Mouse (Mus musculus) CH12.LX (cell line): ENCODE measurements around the gene Col23a1. TPM values are rescaled to one million over a fixed set of nuclear protein-coding genes. Genes with fewer than 3 reads are reported as not detected.
A peak's percentile ranks its signal among the peaks of the same experiment; 100 is the strongest.

Source experiments
- DNase-seq: peaks from one replicate; pipeline ENCODE4 v3.0.0-alpha.2; 2013; ENCODE audit errors: extremely low read depth
- H3K27ac ChIP-seq: 2 replicates; pipeline ENCODE4 v1.5.1; 2012; ENCODE audit warnings: low read depth, mild to moderate bottlenecking, control low read depth, moderate library complexity; ENCODE audit not compliant: insufficient read depth
- H3K27me3 ChIP-seq: replicated peaks from 2 replicates; pipeline ENCODE3; 2012; ENCODE audit warnings: inconsistent platforms
- H3K36me3 ChIP-seq, 2 experiments: replicated peaks in 1 of 2; 2 replicates each; pipeline versions ENCODE3 to v1.6.1; 2012; ENCODE audit warnings: inconsistent platforms in 1 of 2, low read length in 1 of 2, mild to moderate bottlenecking in 1 of 2, mixed read lengths in 1 of 2, moderate library complexity in 1 of 2; ENCODE audit not compliant: control insufficient read depth in 1 of 2, insufficient read depth in 1 of 2
- H3K4me1 ChIP-seq, 2 experiments: 2 replicates each; pipeline ENCODE4 v1.6.1; 2012; ENCODE audit warnings: inconsistent platforms in 1 of 2, moderate library complexity in 1 of 2; ENCODE audit not compliant: insufficient read depth in 2 of 2, control insufficient read depth in 1 of 2
- H3K4me2 ChIP-seq: 2 replicates; pipeline ENCODE4 v1.6.1; 2012; ENCODE audit warnings: low read depth, mild to moderate bottlenecking, control low read depth; ENCODE audit not compliant: poor library complexity, insufficient read depth, severe bottlenecking
- H3K4me3 ChIP-seq, 3 experiments: fragments of 150-350 bp in 1 of 3; sonication (generic) in 1 of 3; replicated peaks in 1 of 3; 2 replicates each; pipeline versions ENCODE3 to v1.5.1; 2011 to 2012; ENCODE audit warnings: low read depth in 2 of 3, low read length in 2 of 3, mild to moderate bottlenecking in 2 of 3, moderate library complexity in 2 of 3, control low read depth in 1 of 3, improper control_type of control experiment in 1 of 3, inconsistent platforms in 1 of 3, mixed read lengths in 1 of 3; ENCODE audit not compliant: poor library complexity in 1 of 3
- H3K79me2 ChIP-seq: replicated peaks from 2 replicates; pipeline ENCODE4 v1.6.1; 2012; ENCODE audit warnings: mild to moderate bottlenecking, moderate library complexity; ENCODE audit not compliant: control insufficient read depth, poor library complexity, insufficient read depth, severe bottlenecking; ENCODE audit errors: extremely low read depth
- H3K9ac ChIP-seq: 2 replicates; pipeline ENCODE4 v1.6.1; 2012; ENCODE audit warnings: low read depth, mild to moderate bottlenecking, control low read depth, moderate library complexity; ENCODE audit not compliant: insufficient read depth
- H3K9me3 ChIP-seq: replicated peaks from 2 replicates; pipeline ENCODE3; 2012; ENCODE audit warnings: low read length, inconsistent platforms, mixed read lengths
- BHLHE40 ChIP-seq: IDR thresholded peaks from 2 replicates; pipeline ENCODE4 v1.6.1; 2011; ENCODE audit warnings: mild to moderate bottlenecking, low read depth, low read length, improper control_type of control experiment
- ELF1 ChIP-seq: IDR thresholded peaks from 2 replicates; pipeline ENCODE4 v1.6.1; 2014; ENCODE audit warnings: low read depth, mild to moderate bottlenecking, inconsistent platforms, low read length, improper control_type of control experiment
- GABPA ChIP-seq: IDR thresholded peaks from 2 replicates; pipeline ENCODE4 v1.6.1; 2012; ENCODE audit warnings: low read depth, low read length, improper control_type of control experiment, inconsistent platforms; ENCODE audit not compliant: insufficient replicate concordance
- HCFC1 ChIP-seq: IDR thresholded peaks from 2 replicates; pipeline ENCODE4 v1.6.1; 2012; ENCODE audit warnings: low read depth, mild to moderate bottlenecking, inconsistent platforms, low read length, improper control_type of control experiment
- IRF4 ChIP-seq: IDR thresholded peaks from 2 replicates; pipeline ENCODE4 v1.6.1; 2014; ENCODE audit warnings: low read depth, mild to moderate bottlenecking, inconsistent platforms, low read length, improper control_type of control experiment
- JUN ChIP-seq: IDR thresholded peaks from 2 replicates; pipeline ENCODE4 v1.6.1; 2011; ENCODE audit warnings: low read depth, mild to moderate bottlenecking, low read length, improper control_type of control experiment, moderate library complexity; ENCODE audit not compliant: insufficient read depth
- KAT2A ChIP-seq: IDR thresholded peaks from 2 replicates; pipeline ENCODE4 v1.6.1; 2012; ENCODE audit warnings: low read length, improper control_type of control experiment, inconsistent platforms; ENCODE audit not compliant: insufficient replicate concordance
- MAFK ChIP-seq: IDR thresholded peaks from 2 replicates; pipeline ENCODE4 v1.6.1; 2011; ENCODE audit warnings: low read length, improper control_type of control experiment; ENCODE audit not compliant: insufficient replicate concordance
- MAX ChIP-seq: IDR thresholded peaks from 2 replicates; pipeline ENCODE4 v1.6.1; 2011; ENCODE audit warnings: low read length, improper control_type of control experiment
- MEF2A ChIP-seq: IDR thresholded peaks from 2 replicates; pipeline ENCODE4 v1.6.1; 2014; ENCODE audit warnings: low read depth, mild to moderate bottlenecking, inconsistent platforms, low read length, improper control_type of control experiment, borderline replicate concordance
- MYC ChIP-seq: IDR thresholded peaks from 2 replicates; pipeline ENCODE4 v1.6.1; 2011; ENCODE audit warnings: low read depth, mild to moderate bottlenecking, improper control_type of control experiment, low read length
- PAX5 ChIP-seq: IDR thresholded peaks from 2 replicates; pipeline ENCODE4 v1.6.1; 2012; ENCODE audit warnings: low read length, inconsistent platforms, mixed read lengths
- RAD21 ChIP-seq: IDR thresholded peaks from 2 replicates; pipeline ENCODE4 v1.6.1; 2011; ENCODE audit warnings: low read depth, mild to moderate bottlenecking, low read length, improper control_type of control experiment, moderate library complexity
- SMC3 ChIP-seq: IDR thresholded peaks from 2 replicates; pipeline ENCODE4 v1.6.1; 2011; ENCODE audit warnings: low read depth, low read length, improper control_type of control experiment
- UBTF ChIP-seq: IDR thresholded peaks from 2 replicates; pipeline ENCODE4 v1.6.1; 2012; ENCODE audit warnings: low read depth, mild to moderate bottlenecking, inconsistent platforms, low read length, improper control_type of control experiment, moderate library complexity
- USF2 ChIP-seq: conservative IDR thresholded peaks from 2 replicates; pipeline ENCODE4 v1.6.1; 2011; ENCODE audit warnings: low read depth, low read length, improper control_type of control experiment
- ZC3H11A ChIP-seq: IDR thresholded peaks from 2 replicates; pipeline ENCODE4 v1.6.1; 2012; ENCODE audit warnings: low read depth, mild to moderate bottlenecking, inconsistent platforms, low read length, improper control_type of control experiment
- ZNF384 ChIP-seq: IDR thresholded peaks from 2 replicates; pipeline ENCODE4 v1.6.1; 2012; ENCODE audit warnings: low read depth, low read length, improper control_type of control experiment, inconsistent platforms
- dilution Hi-C: fragments of 300-500 bp; cut with MboI; formaldehyde crosslinking; loops from 2 replicates; pipeline ENCODE4 v1.14.3; 2020; ENCODE audit warnings: low sequenced_read_pairs; ENCODE audit not compliant: extremely low pct_unique_long_range_greater_than_20kb, extremely low pct_ligation_motif_present
- in situ Hi-C: fragments of 300-500 bp; cut with MboI; formaldehyde crosslinking; loops from 3 replicates; pipeline ENCODE4 v1.14.3; 2019; ENCODE audit warnings: low sequenced_read_pairs, low pct_ligation_motif_present, low pct_unique_long_range_greater_than_20kb, mixed read lengths
- polyA plus RNA-seq: library from polyadenylated mRNA; unstranded; fragments of >175 nt; gene quantifications from 2 replicates; pipeline ENCODE4 v1.2.1, GENCODE M21; 2012; ENCODE audit warnings: low read depth; ENCODE audit not compliant: insufficient read length
- total RNA-seq, 2 experiments: library from RNA; depleted of rRNA; stranded (reverse); fragments of 300-350 nt in 1 of 2; fragments of >200 nt in 1 of 2; gene quantifications; 2 replicates each; pipeline ENCODE4 v1.2.3; 2012 to 2014

The Col23a1 gene
- total and polyA plus RNA-seq, 3 experiments = 0.04 to 0.20 (median 0.08) TPM

DNA sequence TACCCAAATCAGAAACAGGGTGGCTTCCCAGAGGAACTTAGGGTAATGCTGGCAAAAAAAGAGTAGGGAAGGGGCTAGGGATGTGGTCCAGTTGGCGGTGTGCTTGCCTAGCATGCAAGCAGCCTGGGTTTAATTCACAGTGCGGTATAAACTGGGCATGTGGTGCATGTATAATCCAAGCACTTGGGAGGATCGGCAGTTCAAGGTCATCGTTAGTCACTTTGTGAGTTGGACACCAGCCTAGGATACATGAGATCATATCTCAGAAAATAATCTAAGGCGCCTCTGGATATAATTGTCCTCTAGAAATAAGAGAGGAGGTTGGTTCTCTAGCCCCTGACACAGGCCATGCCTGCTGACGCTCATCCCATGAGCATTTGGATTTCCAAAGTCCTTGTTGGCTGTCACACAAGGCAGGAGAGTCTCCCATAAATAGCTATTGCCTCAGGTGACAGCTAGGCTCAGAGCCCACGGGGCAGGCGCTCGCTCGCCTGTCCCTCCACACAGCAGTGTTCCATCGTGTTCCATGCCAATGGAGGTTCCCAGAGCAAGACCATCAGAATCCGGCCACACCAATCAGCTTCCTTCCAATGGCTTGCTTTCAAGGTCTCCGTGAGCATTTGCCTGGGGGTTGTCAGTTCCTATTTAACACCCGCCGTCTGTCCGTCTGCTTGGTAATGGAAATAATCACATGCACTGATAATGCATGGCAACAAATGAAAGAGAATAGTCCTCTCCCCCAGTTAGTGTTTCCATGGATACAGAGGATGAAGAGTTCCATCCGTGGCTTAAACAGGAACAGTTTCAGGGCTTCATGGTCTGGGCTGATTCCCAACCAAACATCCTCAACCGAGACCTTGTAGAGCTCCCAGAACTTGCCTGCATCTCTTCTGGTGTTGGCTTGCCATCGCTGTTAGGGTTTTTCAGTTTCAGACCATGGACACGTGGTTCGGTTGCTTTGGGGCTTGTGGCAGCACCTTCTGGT is 56.1 kb downstream of the Col23a1 start:
- H3K27me3 ChIP-seq = peaks cover 71% of the 10 kb centered on the region
- no peak for DNase-seq
- H3K4me1 ChIP-seq = peaks cover 0 to 11% of the 10 kb centered on the region in 2 experiments; a peak in 2 of 4 replicates
- TF ChIP-seq MAX (no peak), GABPA (no peak), IRF4 (no peak), ELF1 (no peak), MYC (0 out of 2 replicates have a peak, but pooled peaks have one; percentile 20), SMC3 (no peak), MAFK (no peak)
- H3K4me2 ChIP-seq = no peak overlapping the region
- in situ Hi-C loops (no loop called here), dilution Hi-C loops (no loop called here)
- H3K79me2 ChIP-seq = no peaks in the 10 kb centered on the region
- H3K9me3 ChIP-seq = no peaks in the 10 kb centered on the region
- no peak overlapping the region for H3K4me3 ChIP-seq
- no peaks in the 10 kb centered on the region for H3K36me3 ChIP-seq
- H3K9ac ChIP-seq = no peak overlapping the region
- no peak overlapping the region for H3K27ac ChIP-seq

DNA sequence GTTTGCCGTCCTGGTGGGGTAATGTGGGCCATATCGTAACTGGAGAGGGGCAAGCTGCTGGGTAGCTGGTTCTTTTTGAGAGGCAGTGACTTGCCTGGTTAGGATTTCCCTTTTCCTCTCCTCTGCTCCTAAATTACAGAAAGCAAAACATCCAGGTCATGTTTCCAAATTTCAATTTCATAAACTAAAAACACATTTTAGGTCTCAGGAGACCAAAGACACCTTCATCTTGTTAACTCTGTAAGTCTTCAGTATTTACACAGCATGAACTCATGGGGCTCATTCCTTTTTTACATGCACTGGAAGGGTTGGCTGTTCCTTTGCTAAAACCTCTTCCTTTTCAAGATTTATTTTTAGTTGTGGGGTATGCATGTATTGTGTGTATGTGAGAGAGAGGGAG is 58.0 kb downstream of the Col23a1 start:
- H3K79me2 ChIP-seq = no peaks in the 10 kb centered on the region
- dilution Hi-C loops = no loop called here
- in situ Hi-C loops = no loop called here
- no peak for DNase-seq
- no peak overlapping the region for H3K9ac ChIP-seq
- peaks cover 72% of the 10 kb centered on the region for H3K27me3 ChIP-seq
- H3K36me3 ChIP-seq = no peaks in the 10 kb centered on the region
- H3K4me2 ChIP-seq = no peak overlapping the region
- no peak for TF ChIP-seq USF2
- no peak for TF ChIP-seq ZNF384
- no peak for TF ChIP-seq MEF2A
- no peak for TF ChIP-seq RAD21
- no peak for TF ChIP-seq KAT2A
- TF ChIP-seq PAX5 = no peak
- no peak for TF ChIP-seq UBTF
- no peak for TF ChIP-seq GABPA
- TF ChIP-seq ZC3H11A = no peak
- TF ChIP-seq BHLHE40 = no peak
- TF ChIP-seq HCFC1 = no peak
- TF ChIP-seq JUN = no peak
- TF ChIP-seq IRF4 = no peak
- H3K4me1 ChIP-seq = peaks cover 0 to 11% of the 10 kb centered on the region in 2 experiments; a peak in 2 of 4 replicates
- no peak overlapping the region for H3K4me3 ChIP-seq
- H3K9me3 ChIP-seq = no peaks in the 10 kb centered on the region
- no peak overlapping the region for H3K27ac ChIP-seq
